Mouse (Mus musculus): ENCODE measurements around the gene Large2.
A peak's percentile ranks its signal among the peaks of the same experiment; 100 is the strongest.

Large2 gene

DNA sequence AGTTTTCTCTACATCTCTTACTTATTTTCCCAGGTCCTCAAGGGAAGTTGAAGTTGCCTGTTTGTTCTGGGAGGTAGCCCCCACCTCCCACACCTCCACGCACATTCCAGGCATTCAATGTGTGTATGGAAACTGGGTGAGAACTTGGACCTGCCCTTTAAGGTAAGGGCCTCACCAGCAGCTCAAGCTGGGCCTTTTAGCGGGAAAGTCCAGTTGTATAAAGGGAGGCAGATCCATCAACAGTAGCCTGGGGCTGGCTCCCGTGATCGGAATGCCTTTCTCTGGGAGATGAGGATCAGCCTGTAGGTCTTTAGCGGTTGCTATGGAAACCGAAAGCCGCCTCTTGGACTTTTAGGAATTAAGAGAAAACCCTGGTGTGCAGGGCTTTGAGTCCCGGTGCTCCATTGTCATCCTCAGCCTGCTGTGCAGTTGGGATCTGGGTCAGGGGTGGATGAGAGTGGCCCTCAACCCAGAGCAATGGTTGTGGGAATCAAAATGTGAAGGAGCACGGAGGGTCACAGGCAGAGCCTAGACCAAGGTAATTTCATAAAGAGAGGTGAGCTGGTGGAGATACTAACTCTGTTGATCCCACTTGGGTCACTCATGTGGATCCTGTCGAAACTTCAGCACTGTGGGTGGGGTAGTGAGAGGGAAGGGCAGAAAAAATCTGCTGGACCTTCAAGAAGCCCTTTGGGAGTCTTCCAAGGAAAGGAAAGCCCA is 2.5 kb downstream of the Large2 start:
- DNase-seq (ENCODE audit: low spot score), result peak; percentile 23

- DNase-seq (ENCODE audit: low spot score), result peak; percentile 58
Observed at GRCm38 (mm10) chr2:92370821-92371805, 3.6 kb downstream of the Large2 start.

DNA sequence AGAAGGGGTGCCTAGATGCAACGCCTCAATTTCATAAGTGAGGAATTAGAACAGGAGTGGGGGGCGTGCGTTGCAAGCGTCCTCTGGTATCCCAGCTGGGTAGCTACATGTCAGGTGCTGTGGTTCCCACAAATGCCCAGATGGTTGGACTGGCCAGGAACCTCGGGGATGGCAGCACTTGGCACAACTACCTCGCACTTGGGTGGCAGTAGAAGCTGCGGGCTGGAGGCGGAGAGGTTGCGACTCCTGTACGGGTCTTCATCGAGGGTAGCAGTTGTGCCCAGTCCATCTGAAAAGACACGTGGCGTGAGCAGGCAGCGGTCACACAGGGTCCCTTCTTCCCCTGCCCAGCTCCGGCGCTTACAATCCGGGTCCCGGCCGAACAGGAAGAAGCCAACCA is 4.3 kb downstream of the Large2 start:
- DNase-seq (ENCODE audit: low spot score), result no peak

- no peak for DNase-seq (ENCODE audit: low spot score)
Observed at GRCm38 (mm10) chr2:92367383-92368029, 7.2 kb downstream of the Large2 start.

- DNase-seq (ENCODE audit: low spot score), result no peak
Observed at GRCm38 (mm10) chr2:92365568-92365967, 9.1 kb downstream of the Large2 start.

- DNase-seq (ENCODE audit: low spot score), result no peak
Observed at GRCm38 (mm10) chr2:92364086-92364485, 10.6 kb downstream of the Large2 start.

DNA sequence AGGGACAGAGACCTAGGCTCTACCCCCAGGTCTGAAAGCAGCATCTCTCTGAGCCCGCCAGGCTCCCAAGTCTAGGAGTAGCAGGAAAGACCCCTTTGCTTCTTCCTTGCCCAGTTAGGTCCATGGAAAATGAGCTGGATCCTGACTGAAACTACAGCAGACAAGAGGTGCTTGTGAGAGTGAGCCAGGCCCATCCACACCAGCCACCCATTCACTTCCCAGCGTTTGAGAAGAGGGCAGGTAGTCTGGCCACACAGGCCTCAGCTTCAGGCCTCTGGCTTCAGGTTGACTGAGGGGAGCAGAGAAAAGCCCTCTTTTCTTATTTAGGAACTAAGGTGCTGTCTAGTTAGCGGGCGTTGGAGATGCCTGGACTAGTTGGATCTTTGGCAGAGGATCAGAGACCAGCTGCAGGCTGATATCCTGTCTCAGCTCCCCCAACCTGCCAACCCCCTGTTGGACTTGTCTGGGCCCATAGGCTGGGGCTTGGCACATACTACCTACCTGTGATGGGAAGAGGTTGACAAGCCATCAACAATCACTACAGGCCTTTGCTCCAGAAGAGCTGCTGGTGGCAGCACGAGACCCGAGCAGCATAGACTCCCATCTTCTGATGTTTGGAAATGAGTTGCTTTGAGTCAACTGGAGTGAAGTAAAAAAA is 12.0 kb downstream of the Large2 start:
- DNase-seq (ENCODE audit: low spot score), result no peak

GRCm38 (mm10) chr2:92361795-92362194 is 12.9 kb downstream of the Large2 start:
- no peak for DNase-seq (ENCODE audit: low spot score)

GRCm38 (mm10) chr2:92360893-92361292 is 13.8 kb downstream of the Large2 start:
- no peak for DNase-seq (ENCODE audit: low spot score)

GRCm38 (mm10) chr2:92360186-92360823 is 14.4 kb downstream of the Large2 start:
- no peak for DNase-seq (ENCODE audit: low spot score)

DNA sequence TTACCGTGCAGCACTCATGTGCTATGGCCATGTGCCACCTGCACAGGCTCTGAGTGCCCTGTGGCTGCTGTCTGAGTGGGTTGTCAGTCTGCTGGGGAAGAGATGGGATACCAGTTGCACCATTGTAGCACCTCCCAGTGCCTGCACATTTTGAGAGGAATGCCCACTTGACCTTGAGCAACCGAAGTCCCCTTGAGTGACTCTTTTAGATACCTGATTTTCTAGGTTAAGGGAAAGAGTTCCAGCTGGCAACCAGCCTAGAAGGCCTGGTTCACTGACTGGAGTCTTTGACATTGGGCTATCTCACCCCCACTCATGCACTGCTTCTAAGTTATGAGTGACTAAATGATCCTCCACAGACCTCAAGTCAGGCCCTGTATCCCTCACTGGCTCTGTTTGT is 15.4 kb downstream of the Large2 start:
- no peak for DNase-seq (ENCODE audit: low spot score)

GRCm38 (mm10) chr2:92354224-92354623 is 20.4 kb downstream of the Large2 start:
- no peak for DNase-seq (ENCODE audit: low spot score)

DNA sequence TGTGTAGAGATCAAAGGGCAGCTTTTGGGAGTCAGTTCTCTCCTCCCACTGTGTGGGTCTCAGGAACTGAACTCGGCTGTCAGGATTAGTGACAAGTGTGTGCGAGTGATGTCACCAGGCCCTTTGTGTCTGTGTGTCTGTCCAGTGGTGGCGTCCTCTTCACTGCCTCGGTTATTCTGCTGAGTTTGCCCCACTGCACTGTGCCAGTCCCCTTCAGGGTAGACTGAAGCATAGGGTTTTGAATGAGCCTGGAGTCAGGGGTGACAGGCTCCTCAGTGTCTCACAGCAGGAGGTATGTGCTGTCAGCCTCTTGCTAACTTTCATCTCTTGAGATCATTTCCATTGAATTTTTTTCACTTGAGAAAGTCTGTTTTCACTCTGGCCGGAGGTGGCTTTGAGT is 21.3 kb downstream of the Large2 start:
- DNase-seq (ENCODE audit: low spot score), result no peak

- no peak for DNase-seq (ENCODE audit: low spot score)
Observed at GRCm38 (mm10) chr2:92350686-92351085, 24.0 kb downstream of the Large2 start.

- no peak for DNase-seq (ENCODE audit: low spot score)
Observed at GRCm38 (mm10) chr2:92349589-92350425, 24.9 kb downstream of the Large2 start.

GRCm38 (mm10) chr2:92347191-92347590 is 27.5 kb downstream of the Large2 start:
- DNase-seq (ENCODE audit: low spot score), result no peak

- no peak for DNase-seq (ENCODE audit: low spot score)
Observed at GRCm38 (mm10) chr2:92342418-92342817, 32.3 kb downstream of the Large2 start.

- DNase-seq (ENCODE audit: low spot score), result no peak
Observed at GRCm38 (mm10) chr2:92331871-92332270, 42.8 kb downstream of the Large2 start.

GRCm38 (mm10) chr2:92331410-92331809 is 43.3 kb downstream of the Large2 start:
- peak; percentile 39 for DNase-seq (ENCODE audit: low spot score)

GRCm38 (mm10) chr2:92330840-92331239 is 43.8 kb downstream of the Large2 start:
- peak; percentile 78 for DNase-seq (ENCODE audit: low spot score)

DNA sequence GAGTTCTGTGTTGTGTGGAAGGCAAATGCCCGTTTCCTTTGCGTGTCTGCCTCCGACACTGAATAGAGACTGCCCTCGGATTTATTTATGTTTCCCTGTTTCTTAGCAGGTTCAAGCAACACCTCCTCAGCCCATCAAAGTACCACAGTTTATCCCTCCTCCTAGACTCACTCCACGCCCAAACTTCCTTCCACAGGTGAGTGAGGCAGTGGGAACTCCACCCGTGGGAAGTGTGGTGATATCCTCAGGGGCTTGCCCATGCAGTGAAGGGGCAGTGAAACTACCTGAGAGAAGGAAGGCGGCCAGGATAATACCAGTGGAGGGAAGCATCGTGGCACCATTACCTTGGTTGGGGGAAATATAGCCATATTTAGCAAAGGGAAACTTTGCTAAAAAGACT is 46.5 kb downstream of the Large2 start:
- no peak for DNase-seq (ENCODE audit: low spot score)
